20 mouse cellular contexts compared by ENCODE assay signal in the genomic region with DNA sequence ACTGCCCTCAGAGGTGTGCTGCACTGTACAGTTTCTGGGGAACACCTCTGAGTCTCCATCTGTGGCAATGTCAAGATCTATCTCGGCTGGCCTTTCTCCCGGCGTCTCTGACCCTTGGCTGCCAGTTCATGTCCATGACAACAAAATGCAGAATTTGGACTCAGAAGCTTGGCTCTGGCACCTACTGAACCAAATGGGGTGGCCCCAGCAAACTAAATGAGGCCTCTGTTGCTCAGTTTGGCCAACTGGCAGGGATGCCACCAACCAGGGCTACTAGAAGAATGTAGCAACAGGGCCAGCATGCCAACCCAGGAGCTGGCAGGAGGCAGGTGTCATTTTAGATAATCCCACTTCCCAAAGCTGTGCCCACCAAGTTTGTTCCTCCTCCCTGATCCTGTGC.
DNase-seq lines count a peak whose midpoint lies in the region; ATAC-seq and TF ChIP-seq lines count a peak whose summit lies in the region.
"Had no signal": no experiment of that assay in that cellular context is flagged by ENCODE, and none has a peak within 500 bp of the region (broad histone marks: within the 10 kb centered on the region; RNA-seq: fewer than 3 reads in every experiment).

No protein-coding gene starts in this region.

- H3K27ac ChIP-seq in hindbrain, postnatal 0 days: peak overlapping the region; percentile 9; the same call in 1 of the 2 replicates
- H3K27ac ChIP-seq in hindbrain, embryonic 12.5 days: no peak overlapping the region
- H3K27ac ChIP-seq: embryonic facial prominence, embryonic 10.5 days; heart, adult 2 months; heart, embryonic 13.5 days; limb, embryonic 13.5 days; liver, embryonic 14.5 days; midbrain, embryonic 12.5 days had no signal

- 0 out of 2 replicates have a peak, but pooled peaks have one; percentile 32 for ATAC-seq in hindbrain, postnatal 0 days
- ATAC-seq in hindbrain, embryonic 12.5 days (ENCODE audit: low FRiP score): no peak
- ATAC-seq: Patski had no signal

- H3K4me2 ChIP-seq in hindbrain, postnatal 0 days (ENCODE audit: low read depth, low read length): no peak overlapping the region
- H3K4me2 ChIP-seq in hindbrain, embryonic 12.5 days (replicated peaks): no peak overlapping the region
- H3K4me2 ChIP-seq: heart, embryonic 13.5 days; limb, embryonic 13.5 days; lung, embryonic 14.5 days; midbrain, embryonic 12.5 days had no signal

- no peak for TF ChIP-seq CTCF in hindbrain, postnatal 0 days (IDR thresholded peaks at IDR 0.05; ENCODE audit: low read depth)

- no peaks in the 10 kb centered on the region for H3K9me3 ChIP-seq in hindbrain, postnatal 0 days (ENCODE audit: low read length)
- H3K9me3 ChIP-seq in hindbrain, embryonic 12.5 days (replicated peaks): 0 out of 2 replicates have a peak, but pooled peaks cover 4% of the 10 kb centered on the region
- H3K9me3 ChIP-seq: embryonic facial prominence, embryonic 10.5 days; heart, embryonic 13.5 days; limb, embryonic 13.5 days; midbrain, embryonic 12.5 days had no signal

- no peaks in the 10 kb centered on the region for H3K27me3 ChIP-seq in hindbrain, postnatal 0 days (ENCODE audit: insufficient read depth, low read length)
- H3K27me3 ChIP-seq in hindbrain, embryonic 12.5 days: no peaks in the 10 kb centered on the region; the same call in 1 of the 2 replicates
- H3K27me3 ChIP-seq: heart, embryonic 13.5 days; limb, embryonic 13.5 days; midbrain, embryonic 12.5 days; Patski had no signal

- no peaks in the 10 kb centered on the region for H3K36me3 ChIP-seq in hindbrain, postnatal 0 days (ENCODE audit: insufficient read depth, low read length)
- no peaks in the 10 kb centered on the region for H3K36me3 ChIP-seq in hindbrain, embryonic 12.5 days
- H3K36me3 ChIP-seq: embryonic facial prominence, embryonic 10.5 days; heart, embryonic 13.5 days; limb, embryonic 13.5 days; midbrain, embryonic 12.5 days had no signal

- H3K4me3 ChIP-seq in hindbrain, postnatal 0 days (ENCODE audit: low read length): no peak overlapping the region
- H3K4me3 ChIP-seq in hindbrain, embryonic 12.5 days: no peak overlapping the region
- H3K4me3 ChIP-seq: embryonic facial prominence, embryonic 10.5 days; heart, adult 2 months; heart, embryonic 13.5 days; limb, embryonic 13.5 days; midbrain, embryonic 12.5 days had no signal

- H3K9ac ChIP-seq in hindbrain, postnatal 0 days (replicated peaks; ENCODE audit: low read length): no peak overlapping the region
- no peak overlapping the region for H3K9ac ChIP-seq in hindbrain, embryonic 12.5 days
- H3K9ac ChIP-seq: heart, embryonic 13.5 days; limb, embryonic 13.5 days; liver, embryonic 14.5 days; lung, embryonic 14.5 days; midbrain, embryonic 12.5 days had no signal

- peak; percentile 11 for DNase-seq in cerebellum, adult 9-11 months
- DNase-seq in cerebellum, adult 8-10 months: no peak
- no peak for DNase-seq in hindbrain, postnatal 0 days (ENCODE audit: low spot score)
- peak; percentile 32 to 42 for DNase-seq in kidney, postnatal 36 days
- no peak for DNase-seq in kidney, postnatal 10 days
- DNase-seq in right cerebral cortex, postnatal 10 days (ENCODE audit: low spot score in 2 of 2): peak; percentile 46 to 53
- no peak for DNase-seq in right cerebral cortex, postnatal 4 days
- DNase-seq: adrenal gland, adult 2 months; gastrocnemius, postnatal 36 days; heart, adult 2 months; heart, postnatal 14 days; lung, embryonic 14.5 days; right cerebral cortex, postnatal 25 days had no signal

- peaks cover 6% of the 10 kb centered on the region; the same call in 1 of the 2 replicates for H3K4me1 ChIP-seq in hindbrain, postnatal 0 days (ENCODE audit: insufficient read depth, low read length)
- no peaks in the 10 kb centered on the region for H3K4me1 ChIP-seq in hindbrain, embryonic 12.5 days
- H3K4me1 ChIP-seq: heart, embryonic 13.5 days; midbrain, embryonic 12.5 days had no signal

- 52% methylated on average over 3 of the region's 3 CpGs for WGBS in hindbrain, postnatal 0 days
- 94% methylated on average over 3 of the region's 3 CpGs for WGBS in hindbrain, embryonic 12.5 days

Comparison
In these comparisons a context has a peak if more than half of its experiments do, and no peak if none do; other contexts are left out.
1. DNase-seq: peak in cerebellum, adult 9-11 months (single experiment), kidney, postnatal 36 days (2 of 2) and right cerebral cortex, postnatal 10 days (2 of 2); none in cerebellum, adult 8-10 months (single experiment), hindbrain, postnatal 0 days (single experiment), kidney, postnatal 10 days (single experiment) and right cerebral cortex, postnatal 4 days (single experiment).